Mouse (Mus musculus) kidney, postnatal 0 days (tissue): ENCODE results near the gene Hoxa7. TPM values are rescaled to one million over a fixed set of nuclear protein-coding genes. Genes with fewer than 3 reads are reported as not detected.

Experiments
- ATAC-seq: fragments of 200-750 bp; cut with Nextera tagmentation; replicated peaks from 2 replicates; pipeline ENCODE4 v1.8.0; 2017; ENCODE audit warnings: low read depth, moderate number of reproducible peaks, moderate TSS enrichment, moderate library complexity; ENCODE audit not compliant: low FRiP score
- DNase-seq: peaks from one replicate; pipeline ENCODE4 v3.0.0-alpha.2; 2016; ENCODE audit warnings: low spot score
- H3K27ac ChIP-seq: fragments of 300-500 bp; sonication (generic); 2 replicates; pipeline ENCODE4 v1.5.1; 2014; ENCODE audit warnings: mild to moderate bottlenecking
- H3K27me3 ChIP-seq: fragments of 300-500 bp; sonication (generic); 2 replicates; pipeline ENCODE4 v1.6.1; 2014; ENCODE audit warnings: low read length, mixed read lengths; ENCODE audit not compliant: insufficient read depth
- H3K36me3 ChIP-seq: fragments of 300-500 bp; sonication (generic); 2 replicates; pipeline ENCODE4 v1.6.1; 2014; ENCODE audit warnings: low read length, mixed read lengths; ENCODE audit not compliant: insufficient read depth
- H3K4me1 ChIP-seq: fragments of 300-500 bp; sonication (generic); replicated peaks from 2 replicates; pipeline ENCODE4 v1.6.1; 2014; ENCODE audit warnings: antibody characterized with exemption, low read length, mixed read lengths; ENCODE audit not compliant: insufficient read depth
- H3K4me2 ChIP-seq: fragments of 300-500 bp; sonication (generic); 2 replicates; pipeline ENCODE4 v1.6.1; 2014; ENCODE audit warnings: mild to moderate bottlenecking, low read length, moderate library complexity, mixed read lengths
- H3K4me3 ChIP-seq: fragments of 300-500 bp; sonication (generic); replicated peaks from 2 replicates; pipeline ENCODE4 v1.5.1; 2014; ENCODE audit warnings: low read depth, low read length
- H3K9ac ChIP-seq: fragments of 300-500 bp; sonication (generic); 2 replicates; pipeline ENCODE4 v1.6.1; 2014; ENCODE audit warnings: low read depth, low read length
- H3K9me3 ChIP-seq: fragments of 300-500 bp; sonication (generic); replicated peaks from 2 replicates; pipeline ENCODE4 v1.6.1; 2016; ENCODE audit warnings: low read length, inconsistent platforms, mixed read lengths
- CTCF ChIP-seq: IDR thresholded peaks from 2 replicates; pipeline ENCODE4 v1.5.1; 2016; ENCODE audit warnings: antibody characterized with exemption, low read depth, mild to moderate bottlenecking, moderate library complexity
- WGBS: fragments of 180-500 bp; shearing (Covaris S2); extraction: QIAGEN DNeasy Blood & Tissue Kit; methylation state at CpG from one replicate; pipeline ENCODE4 v1.1.7; 2014; 5-methylcytosine and 5-hydroxymethylcytosine counted together
- polyA plus RNA-seq: library from polyadenylated mRNA; unstranded; fragments of >200 nt; fragmentation: Nextera tagmentation; extraction: Ambion mirVana; gene quantifications from 2 replicates; pipeline ENCODE4 v1.2.1, GENCODE M21; 2015

Hoxa7 gene
- polyA plus RNA-seq, 1 experiment from 2014 or later: 29.7 TPM

DNA sequence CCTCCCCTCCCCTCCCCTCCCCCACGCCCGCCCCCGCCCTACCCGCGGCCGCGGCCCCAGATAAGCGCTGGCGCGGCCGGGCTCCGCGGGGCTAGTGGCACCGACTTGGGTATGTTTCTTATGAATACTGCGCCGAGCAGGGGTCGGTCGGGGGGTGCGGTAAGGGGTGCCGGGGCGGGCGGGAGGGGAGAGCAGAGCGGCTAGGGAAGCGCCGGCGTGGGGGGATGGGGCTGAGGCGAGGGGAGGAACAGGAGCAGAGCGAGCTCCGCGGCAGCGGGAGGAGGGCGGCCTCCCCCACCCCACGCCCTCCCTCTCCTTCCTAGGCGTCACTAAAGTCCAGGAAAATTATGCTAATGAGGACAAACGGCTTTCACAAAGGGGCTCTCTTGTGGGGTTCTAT is 45.8 kb downstream of the Hoxa7 start:
- peak overlapping the region; percentile 81 for H3K4me2 ChIP-seq
- peak overlapping the region; percentile 96 for H3K27ac ChIP-seq
- H3K4me1 ChIP-seq: peaks cover 42% of the 10 kb centered on the region
- DNase-seq: no peak
- H3K9ac ChIP-seq: peak overlapping the region; percentile 88
- H3K4me3 ChIP-seq: peak overlapping the region; percentile 66
- 1% methylated on average over 24 of the region's 35 CpGs for WGBS
- peak; percentile 8 for ATAC-seq
- no peak for TF ChIP-seq CTCF
- H3K9me3 ChIP-seq: no peaks in the 10 kb centered on the region
- H3K36me3 ChIP-seq: no peaks in the 10 kb centered on the region
- H3K27me3 ChIP-seq: no peaks in the 10 kb centered on the region

DNA sequence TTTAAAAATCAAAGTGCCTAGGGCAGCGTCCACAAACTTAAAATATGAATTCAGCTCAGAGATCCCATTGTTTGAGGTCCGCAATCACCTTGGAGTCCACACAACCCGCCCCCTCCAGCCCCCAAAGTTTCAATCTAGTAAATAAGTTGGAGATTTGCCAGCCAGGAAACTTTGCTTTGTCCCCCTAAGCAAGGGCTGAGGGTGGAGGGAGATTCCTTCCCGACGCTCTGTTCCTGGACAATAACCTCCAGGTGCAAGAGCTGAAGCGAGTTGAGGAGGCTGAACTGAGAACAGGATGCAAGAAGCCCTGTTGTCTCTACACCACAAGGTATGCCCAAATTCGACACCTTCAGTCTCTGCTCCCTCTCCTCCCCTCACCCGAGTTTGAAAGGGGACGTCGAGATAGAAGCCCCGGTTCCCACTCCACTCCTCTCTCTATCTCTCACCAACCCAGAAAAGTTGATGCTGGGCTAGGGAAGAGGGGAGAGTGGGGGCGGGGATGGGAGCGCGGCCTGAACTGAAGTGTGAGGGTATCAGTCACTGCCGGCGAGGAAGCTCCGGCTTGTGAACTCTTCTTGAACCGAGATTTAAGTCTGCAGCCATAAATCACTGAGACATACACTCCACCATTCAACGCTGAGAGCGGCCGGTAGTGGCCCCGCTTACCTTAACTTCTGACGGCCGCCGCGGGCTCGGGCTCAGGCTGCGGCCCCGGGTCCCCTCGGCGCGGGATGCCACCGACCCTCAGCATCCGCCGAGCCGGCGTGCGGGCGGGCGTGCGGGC is 46.5 kb downstream of the Hoxa7 start:
- WGBS: 2% methylated on average over 41 of the region's 41 CpGs

DNA sequence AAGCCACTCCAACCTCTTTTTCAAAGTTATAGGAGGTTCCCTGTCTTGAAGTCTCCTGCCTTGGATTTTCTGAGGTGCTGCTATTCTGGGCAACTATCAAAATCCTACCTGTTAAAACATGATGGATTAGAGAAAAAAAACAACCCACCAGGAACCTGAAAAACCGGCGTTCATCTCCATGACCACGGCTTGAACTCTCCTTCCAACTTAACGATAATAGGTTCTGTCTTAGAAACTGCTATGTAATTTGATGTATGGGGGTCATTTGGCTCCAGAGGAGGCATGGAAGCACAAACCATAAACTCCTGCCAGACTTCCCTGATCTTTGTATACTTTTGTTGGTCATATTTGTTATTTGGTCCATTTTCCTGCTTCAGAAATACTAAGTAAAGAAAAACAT is 48.0 kb downstream of the Hoxa7 start:
- Histone ChIP-seq H3K27me3 (no peaks in the 10 kb centered on the region), H3K9ac (no peak overlapping the region), H3K4me1 (peaks cover 35% of the 10 kb centered on the region), H3K27ac (peak overlapping the region; percentile 85), H3K4me3 (no peak overlapping the region), H3K4me2 (peak overlapping the region; percentile 67; the same call in 1 of the 2 replicates), H3K36me3 (no peaks in the 10 kb centered on the region), H3K9me3 (no peaks in the 10 kb centered on the region)
- ATAC-seq: no peak
- no peak for TF ChIP-seq CTCF
- no peak for DNase-seq
- WGBS: 4% methylated on average over 4 of the region's 4 CpGs

More for the DNA sequence above, 46.5 kb downstream of the Hoxa7 start:
- H3K9ac ChIP-seq: peak overlapping the region; percentile 88
- peak overlapping the region; percentile 66 for H3K4me3 ChIP-seq
- peaks cover 40% of the 10 kb centered on the region for H3K4me1 ChIP-seq
- DNase-seq: peak; percentile 94
- peak overlapping the region; percentile 81 for H3K4me2 ChIP-seq
- peak overlapping the region; percentile 96 for H3K27ac ChIP-seq
- ATAC-seq: peak; percentile 52
- no peak for TF ChIP-seq CTCF
- H3K36me3 ChIP-seq: no peaks in the 10 kb centered on the region
- H3K9me3 ChIP-seq: no peaks in the 10 kb centered on the region
- H3K27me3 ChIP-seq: no peaks in the 10 kb centered on the region

DNA sequence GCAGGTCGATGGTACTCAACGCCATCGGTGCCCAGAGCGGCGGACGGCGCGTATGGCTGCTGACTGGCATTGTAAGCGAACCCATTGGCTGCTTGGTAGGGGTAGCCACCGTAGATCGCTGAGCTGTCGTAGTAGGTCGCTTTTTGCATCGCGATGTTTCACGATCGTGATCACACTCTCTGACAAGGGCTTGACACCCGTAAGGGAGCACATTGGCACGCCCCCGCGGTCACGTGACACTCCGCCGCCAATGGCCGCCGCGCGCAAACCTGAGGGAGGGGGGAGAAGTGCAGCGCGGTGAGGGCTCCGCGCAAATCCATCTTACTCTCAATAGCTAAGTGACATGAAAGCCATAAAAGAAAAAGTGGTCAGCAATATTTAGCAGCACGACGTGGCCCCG is 49.2 kb downstream of the Hoxa7 start:
- Histone ChIP-seq H3K9me3 (no peaks in the 10 kb centered on the region), H3K27me3 (no peaks in the 10 kb centered on the region), H3K9ac (peak overlapping the region; percentile 43; the same call in 1 of the 2 replicates), H3K4me3 (peak overlapping the region; percentile 21), H3K27ac (peak overlapping the region; percentile 85), H3K4me1 (peaks cover 39% of the 10 kb centered on the region), H3K36me3 (no peaks in the 10 kb centered on the region), H3K4me2 (peak overlapping the region; percentile 67)
- TF ChIP-seq CTCF: no peak
- ATAC-seq (peak; percentile 74), DNase-seq (peak; percentile 97)
- WGBS: 1% methylated on average over 35 of the region's 35 CpGs

DNA sequence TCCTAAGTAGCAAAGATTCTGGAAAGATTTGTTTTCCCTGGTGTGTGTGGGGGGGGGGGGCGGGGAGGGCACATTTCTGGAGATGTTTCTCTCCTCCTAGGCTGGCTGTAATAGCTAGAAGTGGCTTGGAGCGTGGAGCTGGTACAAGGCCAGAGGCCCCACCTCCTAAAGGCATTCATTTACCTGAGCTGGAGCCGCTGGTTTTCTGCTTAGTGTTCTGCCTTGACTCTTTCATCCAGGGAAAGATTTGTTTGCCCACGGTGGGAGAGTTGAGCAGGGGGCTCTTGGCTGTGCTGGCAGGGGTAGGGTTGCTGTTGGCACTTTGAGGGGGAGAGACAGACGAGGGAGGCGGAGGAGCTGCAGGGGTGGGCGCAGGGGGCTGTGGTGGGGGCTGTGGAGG is 49.7 kb downstream of the Hoxa7 start:
- Histone ChIP-seq H3K4me3 (peak overlapping the region; percentile 21; the same call in 1 of the 2 replicates), H3K9ac (peak overlapping the region; percentile 43; the same call in 1 of the 2 replicates), H3K9me3 (no peaks in the 10 kb centered on the region), H3K27ac (peak overlapping the region; percentile 85), H3K36me3 (no peaks in the 10 kb centered on the region), H3K27me3 (no peaks in the 10 kb centered on the region), H3K4me2 (peak overlapping the region; percentile 67), H3K4me1 (peaks cover 40% of the 10 kb centered on the region)
- ATAC-seq (no peak), DNase-seq (no peak)
- no peak for TF ChIP-seq CTCF
- WGBS: 22% methylated on average over 7 of the region's 7 CpGs

DNA sequence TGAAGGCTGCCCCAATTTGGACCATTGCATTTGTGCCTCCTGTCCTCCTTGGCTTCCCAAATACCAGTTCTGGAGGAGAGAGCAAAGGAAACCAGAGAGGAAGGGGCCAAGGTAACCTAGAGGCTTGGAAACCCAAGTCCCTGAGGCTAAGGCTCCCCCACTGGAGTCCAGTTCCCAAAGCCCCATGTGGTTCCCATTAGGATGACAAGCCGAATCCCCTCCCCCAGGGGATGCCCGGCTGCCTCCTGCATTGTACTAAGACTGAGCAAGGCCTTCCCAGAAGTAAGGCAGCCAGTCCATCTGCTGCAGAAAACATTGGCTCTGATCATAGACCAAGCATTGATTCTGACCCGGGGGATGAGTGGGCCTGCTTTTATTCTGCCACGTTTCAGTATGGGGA is 50.3 kb downstream of the Hoxa7 start:
- no peak for TF ChIP-seq CTCF
- peak; percentile 73 for DNase-seq
- 19% methylated on average over 4 of the region's 4 CpGs for WGBS
- 0 out of 2 replicates have a peak overlapping the region, but pooled peaks have one; percentile 36 for H3K4me2 ChIP-seq
- H3K9me3 ChIP-seq: no peaks in the 10 kb centered on the region
- ATAC-seq: no peak
- H3K4me1 ChIP-seq: peaks cover 44% of the 10 kb centered on the region
- peak overlapping the region; percentile 85 for H3K27ac ChIP-seq
- no peak overlapping the region for H3K9ac ChIP-seq
- H3K36me3 ChIP-seq: no peaks in the 10 kb centered on the region
- H3K27me3 ChIP-seq: no peaks in the 10 kb centered on the region
- no peak overlapping the region for H3K4me3 ChIP-seq
